Mouse (Mus musculus) macrophage (primary cell): ENCODE results near the gene Pdcd6ip. TPM values are rescaled to one million over a fixed set of nuclear protein-coding genes. Genes with fewer than 3 reads are reported as not detected.

Experiments
- H3K27ac ChIP-seq: fragments of 350-480 bp; formaldehyde crosslinking; 2 replicates; pipeline ENCODE4 v1.9.0; 2021
- H3K36me3 ChIP-seq: fragments of 350-480 bp; formaldehyde crosslinking; 2 replicates; pipeline ENCODE4 v1.9.0; 2021; ENCODE audit errors: inconsistent target
- H3K4me3 ChIP-seq: fragments of 350-480 bp; formaldehyde crosslinking; 2 replicates; pipeline ENCODE4 v1.9.0; 2021; ENCODE audit errors: inconsistent target
- H3K79me2 ChIP-seq: fragments of 350-480 bp; formaldehyde crosslinking; 2 replicates; pipeline ENCODE4 v1.9.0; 2021; ENCODE audit errors: inconsistent target
- WGBS: methylation state at CpG from one replicate; pipeline ENCODE4 v1.1.7; 2026; ENCODE audit warnings: inconsistent platforms; ENCODE audit not compliant: missing documents; 5-methylcytosine and 5-hydroxymethylcytosine counted together
- polyA plus RNA-seq: library from polyadenylated mRNA; stranded (reverse); fragments of 250-400 nt; gene quantifications from 3 replicates; pipeline ENCODE4 v1.2.4, GENCODE M21; 2018; ENCODE audit warnings: inconsistent platforms
- total RNA-seq, 78 experiments: library from RNA; depleted of rRNA; stranded (reverse); fragments of 250-400 nt; gene quantifications; 1 replicate in 9 of 78; 2 replicates in 24 of 78; 3 replicates in 43 of 78; 4 replicates in 2 of 78; pipeline ENCODE4 v1.2.4; 2018; ENCODE audit warnings: inconsistent platforms in 56 of 78

The Pdcd6ip gene
- total RNA-seq (2018; cell fraction: chromatin; rRNA removed), result 100 to 1,000 TPM; 190 to 346 (median 244) TPM
- total RNA-seq (2018; cell fraction: cytosol; rRNA removed), result 100 to 1,000 TPM; 105 to 139 (median 124) TPM
- 100 to 1,000 TPM; 137 to 258 (median 173) TPM for total RNA-seq (2018; cell fraction: nucleus; rRNA removed)
- polyA plus RNA-seq, result 112 to 173 TPM (median 131 TPM) in 3 replicates

- Histone ChIP-seq H3K4me3 (peak within 1 kb of the TSS; percentile 83), H3K36me3 (no peaks in the 10 kb centered on the region), H3K27ac (peak within 1 kb of the TSS; percentile 63), H3K79me2 (peaks cover 55% of the 10 kb centered on the region)
- 1% methylated on average over 73 of the region's 77 CpGs for WGBS
Measured at GRCm38 (mm10) chr9:113707481-113708360, at the start of gene Pdcd6ip. Gene Pdcd6ip, minus strand, starts transcription at chr9:113708259.

DNA sequence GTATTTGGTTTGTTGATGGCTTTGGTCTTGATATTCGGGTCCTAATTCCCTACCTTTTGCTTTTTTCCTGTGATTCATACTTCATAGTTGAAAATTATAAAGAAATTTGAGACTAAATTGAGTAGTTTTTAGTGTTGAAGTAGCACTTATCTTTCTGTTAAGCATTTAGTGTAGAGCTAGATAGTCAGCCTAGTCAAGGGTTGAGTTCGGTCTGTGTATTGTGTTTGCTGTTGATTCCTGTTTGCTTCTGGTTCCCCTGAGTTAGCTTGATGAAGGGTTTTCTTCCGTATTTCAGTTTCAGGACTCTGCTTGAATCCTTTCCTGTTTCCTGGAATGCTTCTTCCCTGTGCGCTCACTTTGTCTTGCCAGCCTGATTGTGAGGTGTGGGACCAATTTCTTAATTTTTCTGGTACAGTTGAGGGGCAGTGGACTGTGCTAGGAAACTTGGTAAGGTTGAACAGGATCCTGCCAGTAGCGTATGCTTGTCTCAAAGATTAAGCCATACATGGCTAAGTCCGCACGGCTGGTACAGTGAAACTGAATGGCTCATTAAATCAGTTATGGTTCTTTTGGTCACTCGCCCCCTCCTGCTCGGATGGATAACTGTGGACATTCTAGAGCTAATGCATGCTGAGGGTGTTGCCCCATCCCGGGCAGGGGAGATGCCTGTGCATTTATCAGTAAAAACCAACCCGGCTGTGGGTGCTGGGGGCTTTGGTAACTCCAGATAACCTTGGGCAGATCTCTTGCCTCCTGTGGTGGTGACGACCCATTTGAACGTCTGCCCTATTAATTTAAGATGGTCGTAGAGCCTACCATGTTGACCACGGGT lies 48.0 kb upstream of the Pdcd6ip start:
- no peak overlapping the region for H3K27ac ChIP-seq
- H3K79me2 ChIP-seq, result peaks cover 97% of the 10 kb centered on the region
- WGBS, result 96% methylated on average over 15 of the region's 15 CpGs
- peaks cover 15% of the 10 kb centered on the region; the same call in 1 of the 2 replicates for H3K36me3 ChIP-seq
- H3K4me3 ChIP-seq, result no peak overlapping the region

DNA sequence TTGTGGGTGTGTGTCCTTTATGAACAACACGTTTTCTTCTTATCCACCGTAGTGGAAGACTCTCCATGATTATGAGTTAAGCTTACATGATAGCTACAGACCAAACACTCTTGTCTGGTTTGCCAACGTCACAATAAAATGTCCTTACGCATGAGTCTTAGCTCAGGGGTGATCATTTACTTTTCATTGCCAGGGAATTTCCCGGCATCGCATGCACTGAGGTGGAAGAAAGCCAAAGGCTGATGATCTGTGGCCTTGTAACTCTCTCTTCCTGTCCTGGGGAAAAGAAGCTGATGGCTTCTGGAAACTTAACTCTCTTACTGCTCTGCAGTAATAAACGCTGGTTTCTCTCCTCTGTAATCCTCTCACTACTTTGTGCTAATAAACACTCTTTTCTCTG lies 41.3 kb upstream of the Pdcd6ip start:
- 87% methylated on average over 7 of the region's 7 CpGs for WGBS
- Histone ChIP-seq H3K36me3 (0 out of 2 replicates have a peak, but pooled peaks cover 5% of the 10 kb centered on the region), H3K27ac (no peak overlapping the region), H3K79me2 (peaks cover 99% of the 10 kb centered on the region), H3K4me3 (no peak overlapping the region)

- Histone ChIP-seq H3K79me2 (peaks cover 61% of the 10 kb centered on the region), H3K36me3 (no peaks in the 10 kb centered on the region), H3K27ac (no peak overlapping the region), H3K4me3 (no peak overlapping the region)
- WGBS, result 38% methylated on average over 3 of the region's 3 CpGs
Measured at GRCm38 (mm10) chr9:113743291-113743690, 35.2 kb upstream of the Pdcd6ip start.

- H3K27ac ChIP-seq, result 0 out of 2 replicates have a peak overlapping the region, but pooled peaks have one; percentile 15
- H3K4me3 ChIP-seq, result peak overlapping the region; percentile 59
- H3K79me2 ChIP-seq, result peaks cover 52% of the 10 kb centered on the region
- 2% methylated on average over 17 of the region's 17 CpGs for WGBS
- no peaks in the 10 kb centered on the region for H3K36me3 ChIP-seq
Measured at GRCm38 (mm10) chr9:113742361-113742794, 34.3 kb upstream of the Pdcd6ip start.

GRCm38 (mm10) chr9:113741637-113742137 lies 33.6 kb upstream of the Pdcd6ip start:
- WGBS, result under 1% methylated on average over 61 of the region's 64 CpGs
- Histone ChIP-seq H3K36me3 (no peaks in the 10 kb centered on the region), H3K27ac (0 out of 2 replicates have a peak overlapping the region, but pooled peaks have one; percentile 15), H3K79me2 (peaks cover 45% of the 10 kb centered on the region), H3K4me3 (peak overlapping the region; percentile 59)

DNA sequence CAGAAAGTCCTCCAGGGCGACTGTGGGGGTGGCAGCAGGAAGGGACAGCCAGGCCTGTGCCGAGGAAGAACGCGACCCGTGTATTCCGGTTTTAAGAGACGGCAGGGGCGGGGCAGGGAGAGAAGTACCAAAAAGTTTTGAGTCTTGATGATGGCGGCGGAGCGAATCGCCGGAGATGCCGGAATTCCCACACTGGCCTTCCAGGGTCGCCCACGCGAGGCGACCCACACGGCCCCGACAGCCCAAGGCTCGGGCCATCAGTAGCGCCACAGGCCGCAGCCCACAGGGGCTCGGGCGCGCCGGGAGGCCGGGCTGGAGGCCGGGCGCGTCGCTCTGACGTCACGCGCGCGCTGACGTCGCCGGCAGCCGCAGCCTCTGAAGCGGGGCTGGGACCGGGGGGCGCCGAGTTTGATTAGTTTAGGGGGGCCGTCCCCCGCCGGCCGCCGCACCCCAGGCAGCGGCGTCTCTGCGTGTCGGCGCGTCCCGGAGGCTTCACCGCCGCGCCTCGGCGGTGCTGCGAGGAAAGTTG lies 33.1 kb upstream of the Pdcd6ip start, which contains the start of gene Clasp2:
Clasp2 (plus strand) TSS at position 366 of the 529 bp plus-strand sequence.
- under 1% methylated on average over 62 of the region's 63 CpGs for WGBS

DNA sequence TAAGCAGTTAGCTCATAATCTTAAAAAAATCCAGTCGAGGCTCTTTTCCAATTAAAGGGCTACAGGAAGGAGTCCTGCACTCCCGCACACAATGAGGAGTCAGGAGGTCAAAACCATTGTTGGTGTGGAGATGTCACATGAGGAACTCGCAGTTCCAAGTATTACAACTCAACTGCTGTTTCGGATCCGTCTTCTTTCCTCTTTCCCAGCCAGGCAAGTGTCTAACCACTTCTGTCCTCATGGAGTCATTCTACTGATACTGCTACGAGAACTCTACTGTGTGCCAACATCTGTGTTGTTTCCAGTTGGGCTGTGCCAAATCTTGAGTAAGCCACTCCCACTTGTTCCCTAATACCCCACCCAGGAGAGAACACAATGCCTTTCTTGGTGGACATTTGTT lies 30.9 kb upstream of the Pdcd6ip start:
- Histone ChIP-seq H3K4me3 (no peak overlapping the region), H3K27ac (no peak overlapping the region), H3K79me2 (peaks cover 19% of the 10 kb centered on the region), H3K36me3 (no peaks in the 10 kb centered on the region)
- 82% methylated on average over 6 of the region's 6 CpGs for WGBS

More for the DNA sequence above, 33.1 kb upstream of the Pdcd6ip start, which contains the start of gene Clasp2:
- Histone ChIP-seq H3K79me2 (peaks cover 40% of the 10 kb centered on the region), H3K27ac (peak within 1 kb of the TSS; percentile 74), H3K36me3 (no peaks in the 10 kb centered on the region), H3K4me3 (peak within 1 kb of the TSS; percentile 74)

DNA sequence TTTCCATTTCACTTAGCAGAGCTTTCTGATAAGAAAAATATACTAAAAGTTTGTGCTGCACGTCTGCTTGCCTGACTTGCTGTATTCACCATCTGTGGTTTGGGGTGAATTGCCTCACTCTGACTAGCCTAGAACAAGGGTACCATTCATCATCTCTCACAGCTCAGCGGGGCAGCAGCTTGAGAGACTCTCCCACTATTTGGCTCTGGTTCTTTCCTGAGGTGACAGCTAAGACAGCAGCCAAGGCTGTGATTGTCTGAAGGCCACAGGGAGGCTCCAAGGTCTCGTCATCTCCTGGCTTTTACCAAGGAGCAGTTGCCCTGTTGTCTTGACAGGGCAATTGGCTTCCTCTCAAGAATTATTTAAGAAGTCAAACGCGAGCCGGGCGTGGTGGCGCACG lies 30.0 kb upstream of the Pdcd6ip start:
- Histone ChIP-seq H3K27ac (no peak overlapping the region), H3K4me3 (no peak overlapping the region), H3K79me2 (peaks cover 11% of the 10 kb centered on the region; the same call in 1 of the 2 replicates), H3K36me3 (no peaks in the 10 kb centered on the region)
- WGBS, result 86% methylated on average over 6 of the region's 9 CpGs

GRCm38 (mm10) chr9:113735920-113736319 lies 27.9 kb upstream of the Pdcd6ip start:
- no peaks in the 10 kb centered on the region for H3K79me2 ChIP-seq
- H3K27ac ChIP-seq, result no peak overlapping the region
- no peak overlapping the region for H3K4me3 ChIP-seq
- no peaks in the 10 kb centered on the region for H3K36me3 ChIP-seq

DNA sequence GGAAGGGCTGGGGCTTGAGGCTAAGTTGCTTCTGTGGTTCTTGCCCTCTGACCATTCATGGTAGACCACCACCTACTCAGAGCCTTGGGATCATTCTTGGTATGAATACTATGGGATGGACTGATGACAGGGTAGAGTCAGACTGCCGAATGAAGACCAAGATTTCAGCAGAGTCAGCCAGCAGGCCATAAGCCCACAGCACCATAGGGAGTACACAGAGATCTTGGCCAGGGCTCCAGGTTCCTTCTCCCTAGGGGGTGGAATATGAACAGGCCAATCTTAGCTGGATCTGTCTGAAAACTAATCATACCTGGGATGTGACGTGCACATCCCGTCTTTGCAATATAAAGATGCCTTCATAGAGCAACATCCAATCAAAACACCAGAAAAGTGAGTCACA lies 23.5 kb upstream of the Pdcd6ip start:
- WGBS, result 97% methylated on average over 3 of the region's 3 CpGs
- Histone ChIP-seq H3K36me3 (no peaks in the 10 kb centered on the region), H3K4me3 (no peak overlapping the region), H3K27ac (no peak overlapping the region), H3K79me2 (no peaks in the 10 kb centered on the region)

DNA sequence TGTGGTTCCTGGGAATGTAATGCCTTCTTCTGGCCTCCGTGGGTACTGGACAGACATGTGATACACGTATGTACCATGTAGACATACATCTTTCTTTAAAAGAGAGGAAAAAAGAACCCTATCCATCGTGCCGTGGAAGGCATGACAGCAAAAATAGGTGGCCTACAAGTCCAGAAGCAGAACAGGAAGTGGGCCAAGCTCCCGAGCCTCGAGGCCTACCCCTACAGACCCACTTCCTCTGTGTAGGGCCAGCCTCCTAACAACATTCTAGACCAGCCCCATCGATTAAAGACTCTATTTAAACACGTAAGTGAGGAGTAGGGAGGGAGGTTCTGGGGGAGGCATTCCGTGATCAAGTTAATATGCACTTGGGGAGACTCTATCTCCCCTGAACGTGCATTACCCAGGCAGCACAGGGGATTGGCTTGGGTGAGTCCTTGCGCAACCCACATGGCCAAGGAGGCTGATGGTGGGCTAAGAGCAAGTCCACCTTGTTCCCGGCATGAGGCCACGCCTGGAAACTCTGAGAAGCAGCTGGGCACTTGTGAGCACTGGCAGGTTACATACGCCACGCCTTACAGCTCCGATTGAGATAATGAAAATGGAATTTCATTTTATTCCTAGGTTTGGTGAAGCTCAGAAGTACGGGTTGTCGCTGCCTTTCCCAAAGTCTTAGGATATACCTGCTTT lies 19.1 kb upstream of the Pdcd6ip start:
- 62% methylated on average over 18 of the region's 18 CpGs for WGBS
- Histone ChIP-seq H3K27ac (no peak overlapping the region), H3K36me3 (no peaks in the 10 kb centered on the region), H3K4me3 (no peak overlapping the region), H3K79me2 (no peaks in the 10 kb centered on the region)

GRCm38 (mm10) chr9:113726131-113726530 lies 18.1 kb upstream of the Pdcd6ip start:
- no peaks in the 10 kb centered on the region for H3K36me3 ChIP-seq
- H3K4me3 ChIP-seq, result no peak overlapping the region
- no peak overlapping the region for H3K27ac ChIP-seq
- WGBS, result 90% methylated on average over 3 of the region's 3 CpGs
- H3K79me2 ChIP-seq, result no peaks in the 10 kb centered on the region
